Comparison of ENCODE assay signal across 14 mouse cellular contexts in the genomic region with DNA sequence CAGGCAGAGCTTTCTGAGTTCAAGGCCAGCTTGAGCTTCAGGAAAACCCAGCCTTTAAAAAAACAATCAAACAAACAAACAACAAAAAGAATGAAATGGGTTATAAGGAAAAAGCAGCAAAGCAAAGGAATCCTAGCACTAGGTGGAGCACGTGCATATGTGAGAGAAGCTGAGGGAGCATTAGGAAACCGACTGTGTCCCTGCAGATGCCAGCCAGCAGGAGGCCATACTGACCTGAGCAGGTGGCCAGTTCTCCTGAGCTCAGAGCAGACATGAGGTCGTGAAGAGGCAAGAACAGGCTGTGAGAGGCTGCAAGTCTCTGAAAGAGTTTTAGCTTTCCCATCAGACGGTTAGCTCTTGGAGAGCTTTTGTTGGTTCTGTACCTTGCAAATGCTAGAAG. TPM values are rescaled to one million over a fixed set of nuclear protein-coding genes. Genes with fewer than 3 reads are reported as not detected.
DNase-seq lines count a peak whose midpoint lies in the region; ATAC-seq and TF ChIP-seq lines count a peak whose summit lies in the region.
"Had no signal": no experiment of that assay in that cellular context is flagged by ENCODE, and none has a peak within 500 bp of the region (broad histone marks: within the 10 kb centered on the region; RNA-seq: fewer than 3 reads in every experiment).

No protein-coding gene starts in this region.

- peak in 1 of 2 experiments; percentile 5 for DNase-seq in heart, adult 2 months
- DNase-seq in heart, postnatal 14 days = no peak
- DNase-seq in testis, postnatal 10 days (ENCODE audit: low spot score) = no peak
- peak; percentile 41 to 54 for DNase-seq in kidney, postnatal 25 days
- DNase-seq in stomach, postnatal 0 days (ENCODE audit: low spot score) = peak; percentile 67
- DNase-seq in frontal cortex, postnatal 36 days (ENCODE audit: low spot score in 2 of 2) = no peak
- no peak for DNase-seq in left cerebral cortex, adult 2 months (ENCODE audit: extremely low spot score in 1 of 2, low spot score in 2 of 2)
- DNase-seq: heart, adult 18-20 months; thymus, adult 2 months had no signal

- peaks cover 2% of the 10 kb centered on the region; the same call in 1 of the 2 replicates for H3K36me3 ChIP-seq in heart, adult 2 months (ENCODE audit: control insufficient read depth, insufficient read depth, low read length)
- peaks cover 5% of the 10 kb centered on the region for H3K36me3 ChIP-seq in testis, adult 2 months (ENCODE audit: control insufficient read depth, insufficient read depth, low read length)
- H3K36me3 ChIP-seq in stomach, postnatal 0 days (ENCODE audit: control insufficient read depth, insufficient read depth, low read length) = peaks cover 38% of the 10 kb centered on the region

- peak; percentile 85 for ATAC-seq in stomach, postnatal 0 days (ENCODE audit: low FRiP score, low TSS enrichment)
- ATAC-seq: CD4-positive, CD25-positive, alpha-beta regulatory T cell, adult 4 months had no signal

- intact Hi-C loops in heart, adult 2 months (cut with DNase I) = no loop called here
- intact Hi-C loops in heart, postnatal 14 days (cut with DNase I) = no loop called here
- intact Hi-C loops in left cerebral cortex, adult 2 months (cut with DNase I) = no loop called here

- H3K4me3 ChIP-seq in heart, adult 2 months = no peak overlapping the region
- no peak overlapping the region for H3K4me3 ChIP-seq in testis, adult 2 months (ENCODE audit: control insufficient read depth, low read depth, low read length)
- no peak overlapping the region for H3K4me3 ChIP-seq in stomach, postnatal 0 days (ENCODE audit: low read depth, low read length)
- no peak overlapping the region for H3K4me3 ChIP-seq in left cerebral cortex, adult 2 months
- H3K4me3 ChIP-seq: hindbrain, embryonic 15.5 days; megakaryocyte, embryonic 14.5 days; neural tube, embryonic 13.5 days had no signal

- peak; percentile 55 for TF ChIP-seq CTCF in heart, adult 2 months (IDR thresholded peaks at IDR 0.05)
- peak; percentile 35; the same call in 1 of the 2 replicates for TF ChIP-seq CTCF in testis, adult 2 months (IDR thresholded peaks at IDR 0.05; ENCODE audit: control insufficient read depth, insufficient read depth, insufficient replicate concordance, low read depth, low read length)
- peak; percentile 80 for TF ChIP-seq CTCF in stomach, postnatal 0 days (IDR thresholded peaks at IDR 0.05; ENCODE audit: low read depth)
- no peak; the same call in 1 of the 2 replicates for TF ChIP-seq CTCF in left cerebral cortex, adult 2 months (IDR thresholded peaks at IDR 0.05)

- H3K4me2 ChIP-seq in stomach, postnatal 0 days (replicated peaks; ENCODE audit: low read depth) = no peak overlapping the region
- H3K4me2 ChIP-seq: hindbrain, embryonic 15.5 days; neural tube, embryonic 13.5 days had no signal

- no peaks in the 10 kb centered on the region for H3K4me1 ChIP-seq in heart, adult 2 months (ENCODE audit: control insufficient read depth, insufficient read depth, low read length)
- H3K4me1 ChIP-seq in testis, adult 2 months (ENCODE audit: control insufficient read depth, insufficient read depth, low read length) = no peaks in the 10 kb centered on the region
- no peaks in the 10 kb centered on the region for H3K4me1 ChIP-seq in stomach, postnatal 0 days (replicated peaks; ENCODE audit: control insufficient read depth, insufficient read depth)
- H3K4me1 ChIP-seq: hindbrain, embryonic 15.5 days; neural tube, embryonic 13.5 days had no signal

- no peak for TF ChIP-seq POLR2A in heart, adult 2 months (IDR thresholded peaks at IDR 0.05; ENCODE audit: insufficient read depth, low read depth, low read length)
- no peak for TF ChIP-seq POLR2A in testis, adult 2 months (IDR thresholded peaks at IDR 0.05; ENCODE audit: control insufficient read depth, low read depth, low read length)

- H3K79me2 ChIP-seq in heart, adult 2 months (replicated peaks; ENCODE audit: control insufficient read depth, insufficient read depth, low read length) = 0 out of 2 replicates have a peak, but pooled peaks cover 2% of the 10 kb centered on the region

- H3K9me3 ChIP-seq in stomach, postnatal 0 days (ENCODE audit: control insufficient read depth, low read length) = no peaks in the 10 kb centered on the region
- H3K9me3 ChIP-seq: hindbrain, embryonic 15.5 days; megakaryocyte, embryonic 14.5 days; neural tube, embryonic 13.5 days had no signal

- H3K27ac ChIP-seq in heart, adult 2 months = no peak overlapping the region
- no peak overlapping the region for H3K27ac ChIP-seq in testis, adult 2 months (ENCODE audit: control insufficient read depth, insufficient read depth, low read depth, low read length)
- no peak overlapping the region for H3K27ac ChIP-seq in stomach, postnatal 0 days (replicated peaks)
- no peak overlapping the region for H3K27ac ChIP-seq in left cerebral cortex, adult 2 months
- H3K27ac ChIP-seq: hindbrain, embryonic 15.5 days; neural tube, embryonic 13.5 days had no signal

- 35% methylated on average over 4 of the region's 4 CpGs for WGBS in heart, adult 2 months
- 28% methylated on average over 4 of the region's 4 CpGs for WGBS in stomach, postnatal 0 days

- H3K27me3 ChIP-seq in heart, adult 2 months (ENCODE audit: control insufficient read depth, insufficient read depth, low read length) = no peaks in the 10 kb centered on the region
- H3K27me3 ChIP-seq in testis, adult 2 months (ENCODE audit: control insufficient read depth, insufficient read depth, low read length) = no peaks in the 10 kb centered on the region
- no peaks in the 10 kb centered on the region for H3K27me3 ChIP-seq in stomach, postnatal 0 days (ENCODE audit: control insufficient read depth, insufficient read depth, low read length)
- H3K27me3 ChIP-seq: hindbrain, embryonic 15.5 days; megakaryocyte, embryonic 14.5 days; neural tube, embryonic 13.5 days had no signal

- no peak overlapping the region for H3K9ac ChIP-seq in heart, adult 2 months (ENCODE audit: low read depth, low read length)
- H3K9ac ChIP-seq in stomach, postnatal 0 days (ENCODE audit: low read length) = no peak overlapping the region
- H3K9ac ChIP-seq: hindbrain, embryonic 15.5 days; neural tube, embryonic 13.5 days had no signal

- TF ChIP-seq EP300 in heart, adult 2 months (IDR thresholded peaks at IDR 0.05; ENCODE audit: insufficient read depth, low read depth, low read length) = no peak
- TF ChIP-seq EP300 in stomach, postnatal 0 days (optimal IDR thresholded peaks at IDR 0.05) = no peak

RNA-seq across cellular contexts. Expression of a gene that starts 10.9 kb away (rescaled TPM):
- 10 to 100 TPM; 16.7 to 18.4 TPM for total RNA-seq in heart, adult 2 months (2021)
- 4.5 and 9.6 TPM in 2 replicates for polyA plus RNA-seq in heart, adult 2 months (2012; rRNA removed)
- 10 to 100 TPM; 20.3 to 21.8 TPM for total RNA-seq in heart, postnatal 14 days (2021)
- polyA plus RNA-seq in testis, adult 2 months (2012; rRNA removed) = 12.2 and 13.0 TPM in 2 replicates
- 3.3 and 3.9 TPM in 2 replicates for polyA plus RNA-seq in stomach, postnatal 0 days (2015; fragmentation: Nextera tagmentation; extraction: Ambion mirVana)
- 10 to 100 TPM; 35.0 to 35.7 TPM for total RNA-seq in left cerebral cortex, adult 2 months (2021)

RNA-seq across cellular contexts. Expression of a gene that starts 10.9 kb away (rescaled TPM):
- 1 to 10 TPM; 4.1 to 4.5 TPM for total RNA-seq in heart, adult 2 months (2021)
- 1.5 and 2.0 TPM in 2 replicates for polyA plus RNA-seq in heart, adult 2 months (2012; rRNA removed)
- 1 to 10 TPM; 3.4 to 3.8 TPM for total RNA-seq in heart, postnatal 14 days (2021)
- 5.0 and 5.9 TPM in 2 replicates for polyA plus RNA-seq in testis, adult 2 months (2012; rRNA removed)
- polyA plus RNA-seq in stomach, postnatal 0 days (2015; fragmentation: Nextera tagmentation; extraction: Ambion mirVana) = 5.1 and 5.8 TPM in 2 replicates
- 1 to 10 TPM; 7.5 to 9.2 TPM for total RNA-seq in left cerebral cortex, adult 2 months (2021)

Comparison
In these comparisons a context has a peak if more than half of its experiments do, and no peak if none do; other contexts are left out.
1. DNase-seq: peak in kidney, postnatal 25 days (2 of 2) and stomach, postnatal 0 days (single experiment); none in heart, postnatal 14 days (0 of 2), testis, postnatal 10 days (single experiment), frontal cortex, postnatal 36 days (0 of 2) and left cerebral cortex, adult 2 months (0 of 2).